In genomic region chr5:129907775-129908174, GRCm38 (mm10) we compare ENCODE assay signal across 8 mouse cellular contexts. TPM values are rescaled to one million over a fixed set of nuclear protein-coding genes. Genes with fewer than 3 reads are reported as not detected.
DNase-seq lines count a peak whose midpoint lies in the region; ATAC-seq and TF ChIP-seq lines count a peak whose summit lies in the region.

No protein-coding gene starts in this region.

- in situ Hi-C loops in ES-E14 (cut with MboI; ENCODE audit: low sequenced_read_pairs in 2 of 2, unreplicated experiment in 2 of 2), result no loop called here

- no peak for TF ChIP-seq EP300 in liver, postnatal 0 days (IDR thresholded peaks at IDR 0.05; ENCODE audit: low read depth)

- no peaks in the 10 kb centered on the region for H3K27me3 ChIP-seq in heart, embryonic 13.5 days (replicated peaks)
- H3K27me3 ChIP-seq in forebrain, postnatal 0 days (ENCODE audit: insufficient read depth, low read length), result no peaks in the 10 kb centered on the region
- no peaks in the 10 kb centered on the region for H3K27me3 ChIP-seq in liver, postnatal 0 days (ENCODE audit: insufficient read depth, low read length)

- WGBS in heart, embryonic 13.5 days, result 22% methylated on average over 4 of the region's 4 CpGs
- WGBS in forebrain, postnatal 0 days, result 22% methylated on average over 4 of the region's 4 CpGs
- 21% methylated on average over 4 of the region's 4 CpGs for WGBS in liver, postnatal 0 days (ENCODE audit: insufficient replicate concordance)

- intact Hi-C loops in heart, postnatal 36 days (cut with DNase I), result loop anchor here (2.0 kb wide), 1 partner anchor 33 kb away; the partner anchor contains the start of gene Vkorc1l1

- no peak for DNase-seq in heart, postnatal 36 days
- no peak for DNase-seq in ES-E14 (ENCODE audit: low read depth, low spot score)
- peak; percentile 31 for DNase-seq in forebrain, postnatal 0 days
- DNase-seq in liver, postnatal 0 days, result no peak
- no peak for DNase-seq in frontal cortex, postnatal 10 days (ENCODE audit: low spot score in 2 of 2)
- no peak for DNase-seq in spleen, postnatal 36 days (ENCODE audit: low spot score in 2 of 2)
- DNase-seq in frontal cortex, postnatal 36 days (ENCODE audit: low spot score in 2 of 2), result no peak

- H3K27ac ChIP-seq in heart, embryonic 13.5 days (replicated peaks), result no peak overlapping the region
- H3K27ac ChIP-seq in ES-E14 (ENCODE audit: insufficient read depth, low read depth, low read length, poor library complexity, severe bottlenecking), result no peak overlapping the region
- H3K27ac ChIP-seq in forebrain, postnatal 0 days (ENCODE audit: low read depth, low read length), result peak overlapping the region; percentile 85
- H3K27ac ChIP-seq in liver, postnatal 0 days (ENCODE audit: low read depth), result no peak overlapping the region

- peak overlapping the region; percentile 89 for H3K9ac ChIP-seq in heart, embryonic 13.5 days
- H3K9ac ChIP-seq in ES-E14 (ENCODE audit: insufficient read depth, low read depth, low read length, poor library complexity, severe bottlenecking), result no peak overlapping the region
- H3K9ac ChIP-seq in forebrain, postnatal 0 days, result peak overlapping the region; percentile 93
- H3K9ac ChIP-seq in liver, postnatal 0 days (replicated peaks), result no peak overlapping the region

- H3K4me1 ChIP-seq in heart, embryonic 13.5 days, result peaks cover 10% of the 10 kb centered on the region; the same call in 1 of the 2 replicates
- 0 out of 4 replicates have a peak, but pooled peaks cover 2 to 4% of the 10 kb centered on the region in 2 experiments for H3K4me1 ChIP-seq in ES-E14 (ENCODE audit: control insufficient read depth in 2 of 2, insufficient read depth in 2 of 2, low read length in 2 of 2, poor library complexity in 1 of 2)
- H3K4me1 ChIP-seq in forebrain, postnatal 0 days (ENCODE audit: insufficient read depth), result no peaks in the 10 kb centered on the region
- H3K4me1 ChIP-seq in liver, postnatal 0 days (ENCODE audit: insufficient read depth), result peaks cover 14% of the 10 kb centered on the region

- H3K36me3 ChIP-seq in heart, embryonic 13.5 days, result peaks cover 6% of the 10 kb centered on the region
- peaks cover 2% of the 10 kb centered on the region; the same call in 1 of the 2 replicates for H3K36me3 ChIP-seq in ES-E14 (ENCODE audit: control insufficient read depth, insufficient read depth, low read length, poor library complexity, severe bottlenecking)
- peaks cover 6% of the 10 kb centered on the region; the same call in 1 of the 2 replicates for H3K36me3 ChIP-seq in forebrain, postnatal 0 days (ENCODE audit: insufficient read depth)
- no peaks in the 10 kb centered on the region for H3K36me3 ChIP-seq in liver, postnatal 0 days (replicated peaks; ENCODE audit: insufficient read depth, low read length)

- peak overlapping the region; percentile 91 for H3K4me2 ChIP-seq in heart, embryonic 13.5 days
- H3K4me2 ChIP-seq in forebrain, postnatal 0 days (ENCODE audit: low read depth), result peak overlapping the region; percentile 95
- H3K4me2 ChIP-seq in liver, postnatal 0 days (ENCODE audit: low read depth, low read length), result peak overlapping the region; percentile 99

- ATAC-seq in heart, embryonic 13.5 days (ENCODE audit: extremely low read depth, insufficient number of reproducible peaks, low FRiP score, low TSS enrichment), result no peak
- ATAC-seq in forebrain, postnatal 0 days, result no peak
- ATAC-seq in liver, postnatal 0 days, result no peak

- no peaks in the 10 kb centered on the region for H3K9me3 ChIP-seq in heart, embryonic 13.5 days
- H3K9me3 ChIP-seq in ES-E14 (ENCODE audit: control insufficient read depth, insufficient read depth, low read depth, low read length), result no peaks in the 10 kb centered on the region
- no peaks in the 10 kb centered on the region for H3K9me3 ChIP-seq in forebrain, postnatal 0 days (ENCODE audit: low read length)
- H3K9me3 ChIP-seq in liver, postnatal 0 days (ENCODE audit: low read length), result no peaks in the 10 kb centered on the region

- no peak for TF ChIP-seq CTCF in forebrain, postnatal 0 days (IDR thresholded peaks at IDR 0.05; ENCODE audit: low read depth)
- TF ChIP-seq CTCF in liver, postnatal 0 days (IDR thresholded peaks at IDR 0.05; ENCODE audit: low read depth), result no peak

- H3K4me3 ChIP-seq in heart, embryonic 13.5 days, result peak overlapping the region; percentile 69
- H3K4me3 ChIP-seq in ES-E14 (ENCODE audit: insufficient read depth in 1 of 2, low read depth in 1 of 2, low read length in 2 of 2, poor library complexity in 1 of 2, severe bottlenecking in 1 of 2), result peak overlapping the region in 1 of 2 experiments; percentile 93; a peak in 2 of 4 replicates
- H3K4me3 ChIP-seq in forebrain, postnatal 0 days (ENCODE audit: low read depth, low read length), result peak overlapping the region; percentile 69
- H3K4me3 ChIP-seq in liver, postnatal 0 days (ENCODE audit: low read depth, low read length), result peak overlapping the region; percentile 67

TF ChIP-seq in ES-E14, 5 proteins besides CTCF, POLR2A, EP300 and RAD21:
- TF ChIP-seq ZNF384 (IDR thresholded peaks at IDR 0.05; ENCODE audit: low read depth, low read length), result peak; percentile 65
- no peak for TF ChIP-seq ZC3H11A (IDR thresholded peaks at IDR 0.05; ENCODE audit: borderline replicate concordance, low read depth, low read length)

RNA-seq across cellular contexts. Expression of gene Nupr1l, which starts 0.6 kb away (rescaled TPM):
- polyA plus RNA-seq in heart, embryonic 13.5 days (2015; fragmentation: Nextera tagmentation; extraction: Ambion mirVana), result 1.6 and 1.7 TPM in 2 replicates
- under 1 TPM; 0.58 to 0.98 TPM for total RNA-seq in heart, postnatal 36 days (2021)
- total RNA-seq in ES-E14 (2012; rRNA removed), result 1.1 and 2.9 TPM in 2 replicates
- 1.4 and 3.0 TPM in 2 replicates for total RNA-seq in forebrain, postnatal 0 days (2014; rRNA removed)
- polyA plus RNA-seq in forebrain, postnatal 0 days (2015; fragmentation: Nextera tagmentation; extraction: Ambion mirVana), result 5.5 and 5.6 TPM in 2 replicates
- polyA plus RNA-seq in liver, postnatal 0 days (2015; fragmentation: Nextera tagmentation; extraction: Ambion mirVana), result 1.4 TPM in 2 replicates

RNA-seq across cellular contexts. Expression of gene Phkg1, which starts 9.4 kb away (rescaled TPM):
- 0.76 and 1.4 TPM in 2 replicates for polyA plus RNA-seq in heart, embryonic 13.5 days (2015; fragmentation: Nextera tagmentation; extraction: Ambion mirVana)
- total RNA-seq in heart, postnatal 36 days (2021), result 10 to 100 TPM; 17.3 to 19.8 TPM
- 6.4 and 7.2 TPM in 2 replicates for total RNA-seq in ES-E14 (2012; rRNA removed)
- total RNA-seq in forebrain, postnatal 0 days (2014; rRNA removed), result 1.2 and 1.4 TPM in 2 replicates
- polyA plus RNA-seq in forebrain, postnatal 0 days (2015; fragmentation: Nextera tagmentation; extraction: Ambion mirVana), result 0.50 and 1.3 TPM in 2 replicates
- 0.08 and 0.20 TPM in 2 replicates for polyA plus RNA-seq in liver, postnatal 0 days (2015; fragmentation: Nextera tagmentation; extraction: Ambion mirVana)

RNA-seq across cellular contexts. Expression of gene Zbed5, which starts 12.3 kb away (rescaled TPM):
- 3.3 and 3.9 TPM in 2 replicates for polyA plus RNA-seq in heart, embryonic 13.5 days (2015; fragmentation: Nextera tagmentation; extraction: Ambion mirVana)
- under 1 TPM; 0.39 to 0.51 TPM for total RNA-seq in heart, postnatal 36 days (2021)
- total RNA-seq in ES-E14 (2012; rRNA removed), result 15.7 and 16.6 TPM in 2 replicates
- total RNA-seq in forebrain, postnatal 0 days (2014; rRNA removed), result 21.2 and 23.6 TPM in 2 replicates
- polyA plus RNA-seq in forebrain, postnatal 0 days (2015; fragmentation: Nextera tagmentation; extraction: Ambion mirVana), result 8.3 and 9.8 TPM in 2 replicates
- polyA plus RNA-seq in liver, postnatal 0 days (2015; fragmentation: Nextera tagmentation; extraction: Ambion mirVana), result 3.3 and 3.7 TPM in 2 replicates

RNA-seq across cellular contexts. Expression of gene Chchd2, which starts 20.5 kb away (rescaled TPM):
- 837 and 1,007 TPM in 2 replicates for polyA plus RNA-seq in heart, embryonic 13.5 days (2015; fragmentation: Nextera tagmentation; extraction: Ambion mirVana)
- 1,000 to 10,000 TPM; 1,104 TPM for total RNA-seq in heart, postnatal 36 days (2021)
- 738 and 874 TPM in 2 replicates for total RNA-seq in ES-E14 (2012; rRNA removed)
- total RNA-seq in forebrain, postnatal 0 days (2014; rRNA removed), result 905 and 1,053 TPM in 2 replicates
- polyA plus RNA-seq in forebrain, postnatal 0 days (2015; fragmentation: Nextera tagmentation; extraction: Ambion mirVana), result 889 and 1,240 TPM in 2 replicates
- polyA plus RNA-seq in liver, postnatal 0 days (2015; fragmentation: Nextera tagmentation; extraction: Ambion mirVana), result 955 and 988 TPM in 2 replicates

RNA-seq across cellular contexts. Expression of gene Vkorc1l1, which starts 34.0 kb away (rescaled TPM):
- 13.7 and 14.3 TPM in 2 replicates for polyA plus RNA-seq in heart, embryonic 13.5 days (2015; fragmentation: Nextera tagmentation; extraction: Ambion mirVana)
- 10 to 100 TPM; 16.4 to 18.4 TPM for total RNA-seq in heart, postnatal 36 days (2021)
- 48.1 and 58.9 TPM in 2 replicates for total RNA-seq in ES-E14 (2012; rRNA removed)
- 43.5 and 52.8 TPM in 2 replicates for total RNA-seq in forebrain, postnatal 0 days (2014; rRNA removed)
- polyA plus RNA-seq in forebrain, postnatal 0 days (2015; fragmentation: Nextera tagmentation; extraction: Ambion mirVana), result 16.9 and 22.0 TPM in 2 replicates
- 17.5 and 18.2 TPM in 2 replicates for polyA plus RNA-seq in liver, postnatal 0 days (2015; fragmentation: Nextera tagmentation; extraction: Ambion mirVana)

Comparison
In these comparisons a context has a peak if more than half of its experiments do, and no peak if none do; other contexts are left out.
1. H3K9ac ChIP-seq: peak in heart, embryonic 13.5 days (single experiment) and forebrain, postnatal 0 days (single experiment); none in ES-E14 (single experiment) and liver, postnatal 0 days (single experiment).
2. RNA of gene Zbed5, which starts 12.3 kb away (total RNA-seq): 21.2 to 23.6 TPM in forebrain, postnatal 0 days and 15.7 to 16.6 TPM in ES-E14; 0.39 to 0.51 TPM in heart, postnatal 36 days; every median in the first group is over 10 times any median in the second.
3. Peak in every context shown above with its lines, with median percentiles within 50 percentile points of each other: H3K4me2 ChIP-seq.